Mouse (Mus musculus) skeletal muscle tissue, adult 2 months (tissue): ENCODE measurements around the gene Emp3.
"Not testable (repeated sequence)": the region's sequence is repeated elsewhere in the genome, so short reads cannot be mapped to it uniquely, and the experiment has no call there.

Experiments
- DNase-seq: peaks from one replicate; pipeline ENCODE4 v3.0.0-alpha.2; 2012; ENCODE audit warnings: low read depth, low spot score

The Emp3 gene

GRCm38 (mm10) chr7:45916056-45917003 lies 4.9 kb downstream of the Emp3 start:
- peak; percentile 88 for DNase-seq

GRCm38 (mm10) chr7:45915011-45915410 lies 6.2 kb downstream of the Emp3 start:
- no peak for DNase-seq

- no peak for DNase-seq
Measured at GRCm38 (mm10) chr7:45914067-45914466, 7.1 kb downstream of the Emp3 start.

- DNase-seq = no peak
Measured at GRCm38 (mm10) chr7:45909145-45909544, 12.1 kb downstream of the Emp3 start.

- DNase-seq = no peak
Measured at GRCm38 (mm10) chr7:45908384-45908783, 12.8 kb downstream of the Emp3 start.

- no peak for DNase-seq
Measured at GRCm38 (mm10) chr7:45906622-45907021, 14.6 kb downstream of the Emp3 start.

- DNase-seq = no peak
Measured at GRCm38 (mm10) chr7:45902481-45903002, 18.7 kb downstream of the Emp3 start.

- no peak for DNase-seq
Measured at GRCm38 (mm10) chr7:45901562-45901961, 19.6 kb downstream of the Emp3 start.

GRCm38 (mm10) chr7:45898125-45898524 lies 23.1 kb downstream of the Emp3 start:
- not testable (repeated sequence) for DNase-seq

GRCm38 (mm10) chr7:45897258-45897757 lies 23.9 kb downstream of the Emp3 start:
- DNase-seq = no peak

- DNase-seq = peak; percentile 100
Measured at GRCm38 (mm10) chr7:45896517-45897257, 24.5 kb downstream of the Emp3 start, which contains the start of the genes Syngr4 and Tmem143. Syngr4 (minus strand) TSS chr7:45896714. Tmem143 (plus strand) TSS chr7:45896941.

- no peak for DNase-seq
Measured at GRCm38 (mm10) chr7:45895931-45896516, 25.2 kb downstream of the Emp3 start.

- no peak for DNase-seq
Measured at GRCm38 (mm10) chr7:45892651-45893050, 28.6 kb downstream of the Emp3 start.

GRCm38 (mm10) chr7:45887246-45887645 lies 34.0 kb downstream of the Emp3 start:
- no peak for DNase-seq

GRCm38 (mm10) chr7:45881011-45881410 lies 40.2 kb downstream of the Emp3 start:
- no peak for DNase-seq

GRCm38 (mm10) chr7:45880531-45880930 lies 40.7 kb downstream of the Emp3 start:
- no peak for DNase-seq

- not testable (repeated sequence) for DNase-seq
Measured at GRCm38 (mm10) chr7:45878278-45878677, 42.9 kb downstream of the Emp3 start, which contains the start of gene Grin2d. Grin2d (minus strand) TSS chr7:45878378.

GRCm38 (mm10) chr7:45876895-45877294 lies 44.3 kb downstream of the Emp3 start:
- DNase-seq = no peak

- DNase-seq = no peak
Measured at GRCm38 (mm10) chr7:45873061-45873947, 47.9 kb downstream of the Emp3 start.

GRCm38 (mm10) chr7:45872624-45873023 lies 48.6 kb downstream of the Emp3 start, which contains the start of gene Kdelr1:
Kdelr1 (plus strand) TSS chr7:45872772.
- peak; percentile 82 for DNase-seq
